Mouse (Mus musculus) cortical plate, adult 2 months (tissue): ENCODE measurements around the gene Slc29a4. TPM values are rescaled to one million over a fixed set of nuclear protein-coding genes. Genes with fewer than 3 reads are reported as not detected.

Experiments used
- H3K27ac ChIP-seq: fragments of 200-500 bp; 2 replicates; pipeline ENCODE4 v1.5.1; 2012; ENCODE audit warnings: low read length, control low read depth, inconsistent platforms; ENCODE audit not compliant: insufficient read depth
- H3K4me1 ChIP-seq: fragments of 200-500 bp; 2 replicates; pipeline ENCODE4 v1.6.1; 2011; ENCODE audit warnings: low read length; ENCODE audit not compliant: control insufficient read depth, insufficient read depth
- H3K4me3 ChIP-seq: fragments of 200-500 bp; 2 replicates; pipeline ENCODE4 v1.5.1; 2011; ENCODE audit warnings: mild to moderate bottlenecking, low read length, control low read depth; ENCODE audit not compliant: insufficient read depth
- CTCF ChIP-seq: fragments of 200-500 bp; IDR thresholded peaks from 2 replicates; pipeline ENCODE4 v1.5.1; 2011; ENCODE audit warnings: mild to moderate bottlenecking, control low read depth, low read length; ENCODE audit not compliant: insufficient read depth; ENCODE audit errors: extremely low read depth
- POLR2A ChIP-seq: fragments of 200-500 bp; IDR thresholded peaks from 2 replicates; pipeline ENCODE4 v1.6.1; 2011; ENCODE audit warnings: mild to moderate bottlenecking, low read length, control low read depth; ENCODE audit not compliant: insufficient read depth; ENCODE audit errors: extremely low read depth
- polyA plus RNA-seq: library from polyadenylated mRNA; depleted of rRNA; stranded (reverse); fragments of >200 nt; gene quantifications from 2 replicates; pipeline ENCODE4 v1.2.3, GENCODE M21; 2012

Gene Slc29a4
- polyA plus RNA-seq, 1 experiment, result 7.9 TPM

GRCm38 (mm10) chr5:142726748-142727147 lies 34.4 kb downstream of the Slc29a4 start:
- TF ChIP-seq CTCF (no peak), POLR2A (no peak)
- H3K27ac ChIP-seq, result no peak overlapping the region
- H3K4me1 ChIP-seq, result no peaks in the 10 kb centered on the region
- H3K4me3 ChIP-seq, result no peak overlapping the region

- TF ChIP-seq POLR2A (no peak), CTCF (no peak)
- H3K27ac ChIP-seq, result no peak overlapping the region
- no peaks in the 10 kb centered on the region for H3K4me1 ChIP-seq
- H3K4me3 ChIP-seq, result no peak overlapping the region
Measured at GRCm38 (mm10) chr5:142728301-142728700, 36.0 kb downstream of the Slc29a4 start.

- no peak for TF ChIP-seq CTCF
- no peak for TF ChIP-seq POLR2A
- H3K27ac ChIP-seq, result no peak overlapping the region
- H3K4me1 ChIP-seq, result no peaks in the 10 kb centered on the region
- H3K4me3 ChIP-seq, result no peak overlapping the region
Measured at GRCm38 (mm10) chr5:142730295-142730694, 38.0 kb downstream of the Slc29a4 start.

GRCm38 (mm10) chr5:142731916-142732315 lies 39.6 kb downstream of the Slc29a4 start:
- Histone ChIP-seq H3K4me3 (no peak overlapping the region), H3K4me1 (no peaks in the 10 kb centered on the region), H3K27ac (no peak overlapping the region)
- no peak for TF ChIP-seq POLR2A
- no peak for TF ChIP-seq CTCF

- Histone ChIP-seq H3K4me1 (no peaks in the 10 kb centered on the region), H3K4me3 (no peak overlapping the region), H3K27ac (no peak overlapping the region)
- no peak for TF ChIP-seq CTCF
- no peak for TF ChIP-seq POLR2A
Measured at GRCm38 (mm10) chr5:142739941-142740340, 47.6 kb downstream of the Slc29a4 start.

GRCm38 (mm10) chr5:142747026-142747629 lies 54.8 kb downstream of the Slc29a4 start:
- H3K4me3 ChIP-seq, result no peak overlapping the region
- TF ChIP-seq CTCF (no peak), POLR2A (no peak)
- no peak overlapping the region for H3K27ac ChIP-seq
- no peaks in the 10 kb centered on the region for H3K4me1 ChIP-seq

DNA sequence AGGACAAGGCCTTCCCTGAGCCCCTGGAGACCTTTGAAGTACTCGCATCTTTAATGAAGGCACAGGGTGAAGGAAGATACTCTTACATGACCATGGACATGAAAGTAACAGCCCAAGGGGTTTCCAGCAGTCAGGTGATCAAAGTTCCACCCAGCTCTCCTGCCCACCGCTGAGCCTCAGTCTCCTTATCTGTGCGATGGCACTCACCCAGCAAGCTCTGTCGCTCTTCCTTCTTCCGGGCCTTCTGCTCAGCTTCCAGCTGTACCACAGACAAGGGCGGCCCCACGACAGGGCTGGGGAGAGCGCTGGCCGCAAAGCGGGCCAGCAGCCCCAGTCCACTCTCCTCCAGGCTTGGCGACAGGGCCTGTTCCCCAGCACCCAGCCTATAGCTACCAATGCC lies 57.9 kb downstream of the Slc29a4 start:
- no peaks in the 10 kb centered on the region for H3K4me1 ChIP-seq
- TF ChIP-seq CTCF (no peak), POLR2A (no peak)
- H3K27ac ChIP-seq, result no peak overlapping the region

DNA sequence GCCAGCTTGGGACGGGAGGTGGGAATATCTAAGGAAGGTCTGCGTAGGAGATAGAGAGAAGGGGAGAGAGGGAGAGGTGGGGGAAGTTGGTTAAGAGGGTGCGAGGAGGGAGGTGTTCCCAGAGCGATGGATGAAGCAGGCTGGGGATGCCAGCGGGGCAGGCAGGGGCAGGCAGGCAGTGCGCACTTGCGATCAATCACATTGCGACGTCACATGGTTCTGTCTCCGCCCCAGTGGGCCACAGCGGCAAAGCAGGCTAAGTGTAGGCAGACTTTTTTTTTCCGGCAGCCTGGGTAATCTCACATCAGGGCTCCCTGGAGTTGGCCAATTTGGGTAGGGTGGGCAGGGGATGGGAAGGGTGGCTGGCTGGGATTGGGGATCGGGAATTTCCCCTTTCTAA lies 59.9 kb downstream of the Slc29a4 start:
- no peak overlapping the region for H3K27ac ChIP-seq

More for the DNA sequence above, 57.9 kb downstream of the Slc29a4 start:
- no peak overlapping the region for H3K4me3 ChIP-seq

DNA sequence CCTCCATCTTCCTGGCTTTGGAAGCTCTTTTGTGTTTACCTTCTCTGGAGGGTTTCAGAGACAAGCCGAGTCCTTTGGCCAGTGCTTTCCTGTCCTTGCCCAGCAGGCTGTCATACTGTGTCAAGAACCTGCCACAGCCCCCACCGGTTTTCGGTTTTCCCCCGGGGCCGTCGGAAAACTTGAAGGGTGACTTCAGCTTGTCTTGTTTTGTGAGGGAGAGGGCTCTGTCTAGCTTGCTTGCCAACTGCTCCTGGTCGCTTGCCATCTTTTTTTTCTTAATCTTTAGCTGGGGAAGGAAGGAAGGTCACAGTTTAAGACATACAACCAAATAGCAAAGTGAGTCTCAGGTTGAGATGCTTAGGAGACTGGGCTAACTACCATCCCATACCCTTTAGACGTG lies 67.5 kb downstream of the Slc29a4 start:
- Histone ChIP-seq H3K27ac (no peak overlapping the region), H3K4me3 (no peak overlapping the region), H3K4me1 (peaks cover 2% of the 10 kb centered on the region; the same call in 1 of the 2 replicates)
- TF ChIP-seq POLR2A (no peak), CTCF (no peak)

More for the DNA sequence above, 59.9 kb downstream of the Slc29a4 start:
- no peaks in the 10 kb centered on the region for H3K4me1 ChIP-seq
- H3K4me3 ChIP-seq, result no peak overlapping the region
- TF ChIP-seq POLR2A (no peak), CTCF (no peak)

DNA sequence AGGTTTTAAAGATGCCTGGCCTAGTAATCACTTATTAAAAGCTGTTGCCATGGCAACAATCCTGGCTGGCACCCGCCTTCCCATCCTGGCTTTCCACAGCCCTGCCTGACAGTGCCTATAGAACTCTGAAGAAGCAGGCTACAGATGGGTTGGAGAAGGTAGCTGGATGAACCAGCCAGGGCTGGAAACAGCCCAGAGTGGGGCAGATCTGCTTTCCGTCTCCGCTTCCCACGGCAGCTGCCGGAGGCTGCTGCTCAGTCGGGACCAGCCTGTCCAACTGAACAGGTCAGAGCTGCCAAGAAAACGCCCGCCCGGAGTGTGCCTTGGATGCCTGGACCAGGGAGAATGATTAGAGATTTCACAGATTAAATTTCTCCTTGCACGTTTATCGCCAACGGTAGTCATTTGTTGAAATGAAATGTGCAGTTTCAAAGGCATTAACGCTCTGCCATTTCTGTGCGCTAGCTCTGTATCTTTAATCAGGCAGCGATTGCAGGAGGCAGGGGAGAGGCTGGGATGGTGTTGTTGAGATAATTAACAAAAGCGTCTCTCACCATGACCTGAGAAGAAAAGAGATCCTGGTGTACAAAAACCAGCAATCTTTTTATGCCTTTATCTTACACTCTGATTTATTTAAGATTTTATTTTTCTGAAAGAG lies 69.1 kb downstream of the Slc29a4 start:
- Histone ChIP-seq H3K4me3 (no peak overlapping the region), H3K4me1 (peaks cover 2% of the 10 kb centered on the region; the same call in 1 of the 2 replicates), H3K27ac (no peak overlapping the region)
- TF ChIP-seq CTCF (no peak), POLR2A (0 out of 2 replicates have a peak, but pooled peaks have one; percentile 16)
